Mouse (Mus musculus): ENCODE measurements around the gene Prss27.
"Not testable (repeated sequence)": the region's sequence is repeated elsewhere in the genome, so short reads cannot be mapped to it uniquely, and the experiment has no call there.

Gene Prss27

DNA sequence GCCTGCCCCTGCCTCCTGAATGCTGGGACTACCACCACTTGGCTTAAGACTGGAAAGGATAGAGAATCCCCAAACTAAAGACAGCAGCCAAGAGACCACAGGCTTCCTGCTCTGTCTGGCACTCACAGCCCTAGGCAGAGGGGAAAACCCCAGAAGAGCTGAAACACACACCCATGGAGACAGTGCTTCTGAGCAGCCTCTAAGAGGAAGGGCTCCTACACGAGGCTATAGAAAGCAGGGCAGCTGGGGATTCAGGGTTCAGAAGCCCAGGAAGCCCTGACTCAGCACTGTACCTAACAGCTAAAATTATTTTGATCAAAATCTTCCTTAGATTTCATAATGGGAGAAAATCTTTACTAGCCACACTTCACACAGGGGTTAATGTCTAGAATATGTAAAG lies 46.6 kb downstream of the Prss27 start:
- in situ Hi-C loops (cut with MboI; ENCODE audit: low pct_unique_long_range_greater_than_20kb in 1 of 2, low sequenced_read_pairs in 2 of 2, unreplicated experiment in 1 of 2): no loop called here

- in situ Hi-C loops (cut with MboI; ENCODE audit: low pct_unique_long_range_greater_than_20kb in 1 of 2, low sequenced_read_pairs in 2 of 2, unreplicated experiment in 1 of 2): not testable (repeated sequence)
These were observed 48.5 kb downstream of the Prss27 start for GRCm38 (mm10) chr17:24086399-24086798.

GRCm38 (mm10) chr17:24090575-24090974 lies 52.6 kb downstream of the Prss27 start:
- in situ Hi-C loops (cut with MboI; ENCODE audit: low pct_unique_long_range_greater_than_20kb in 1 of 2, low sequenced_read_pairs in 2 of 2, unreplicated experiment in 1 of 2): no loop called here
